ENCODE assay signal across 9 mouse cellular contexts in the genomic region with DNA sequence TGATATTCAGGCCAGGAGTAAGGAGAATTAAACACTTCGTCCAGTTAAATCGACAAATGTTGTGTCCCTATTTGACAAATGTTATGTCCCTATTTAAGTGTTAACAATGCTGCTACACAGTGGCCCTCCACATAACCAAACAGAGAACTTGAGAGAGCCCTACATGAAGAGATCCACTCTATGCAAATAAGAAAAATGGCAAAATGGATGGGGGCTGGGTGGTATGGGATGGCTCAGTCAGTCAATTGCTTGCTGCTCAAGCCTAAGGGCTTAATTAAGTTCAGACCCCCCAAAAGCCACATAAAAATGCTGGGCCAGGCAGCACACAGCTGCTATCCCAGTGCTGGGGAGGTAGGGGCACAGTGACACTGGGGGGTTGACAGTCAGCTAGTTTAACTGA. TPM values are rescaled to one million over a fixed set of nuclear protein-coding genes. Genes with fewer than 3 reads are reported as not detected.
DNase-seq lines count a peak whose midpoint lies in the region; ATAC-seq and TF ChIP-seq lines count a peak whose summit lies in the region.
"Had no signal": no experiment of that assay in that cellular context is flagged by ENCODE, and none has a peak within 500 bp of the region (broad histone marks: within the 10 kb centered on the region; RNA-seq: fewer than 3 reads in every experiment).

No protein-coding gene starts in this region.

- 54% methylated on average over 2 of the region's 2 CpGs for WGBS in forebrain, postnatal 0 days
- WGBS in intestine, embryonic 15.5 days: 68% methylated on average over 2 of the region's 2 CpGs
- 43% methylated on average over 2 of the region's 2 CpGs for WGBS in neural tube, embryonic 14.5 days

- no peaks in the 10 kb centered on the region for H3K4me1 ChIP-seq in forebrain, postnatal 0 days (ENCODE audit: insufficient read depth)
- H3K4me1 ChIP-seq in intestine, embryonic 15.5 days (replicated peaks): no peaks in the 10 kb centered on the region
- no peaks in the 10 kb centered on the region; the same call in 1 of the 2 replicates for H3K4me1 ChIP-seq in neural tube, embryonic 14.5 days (ENCODE audit: control insufficient read depth, insufficient read depth, low read length)

- ATAC-seq in forebrain, postnatal 0 days: 0 out of 2 replicates have a peak, but pooled peaks have one; percentile 25
- 0 out of 2 replicates have a peak, but pooled peaks have one; percentile 6 for ATAC-seq in intestine, embryonic 15.5 days
- peak; percentile 28; the same call in 1 of the 2 replicates for ATAC-seq in neural tube, embryonic 14.5 days (ENCODE audit: low read depth)

- no peak overlapping the region for H3K9ac ChIP-seq in forebrain, postnatal 0 days
- no peak overlapping the region for H3K9ac ChIP-seq in intestine, embryonic 15.5 days
- no peak overlapping the region for H3K9ac ChIP-seq in neural tube, embryonic 14.5 days (replicated peaks; ENCODE audit: low read depth, low read length)

- no peak for DNase-seq in layer of hippocampus, adult 2 months (ENCODE audit: low spot score in 2 of 2)
- no peak for DNase-seq in layer of hippocampus, postnatal 14 days (ENCODE audit: low spot score in 2 of 2)
- DNase-seq in forebrain, postnatal 0 days: no peak
- DNase-seq in adrenal gland, adult (ENCODE audit: inconsistent age in 2 of 2, low spot score in 1 of 2): no peak
- no peak for DNase-seq in layer of hippocampus, postnatal 10 days (ENCODE audit: low spot score in 2 of 2)

- no peak overlapping the region for H3K4me3 ChIP-seq in layer of hippocampus, adult 2 months
- no peak overlapping the region for H3K4me3 ChIP-seq in forebrain, postnatal 0 days (ENCODE audit: low read depth, low read length)
- no peak overlapping the region for H3K4me3 ChIP-seq in intestine, embryonic 15.5 days (replicated peaks)
- no peak overlapping the region for H3K4me3 ChIP-seq in neural tube, embryonic 14.5 days (ENCODE audit: low read depth, low read length)
- H3K4me3 ChIP-seq: myocyte had no signal

- H3K27ac ChIP-seq in layer of hippocampus, adult 2 months: peak overlapping the region; percentile 85
- peak overlapping the region; percentile 22 for H3K27ac ChIP-seq in forebrain, postnatal 0 days (ENCODE audit: low read depth, low read length)
- H3K27ac ChIP-seq in intestine, embryonic 15.5 days: peak overlapping the region; percentile 41; the same call in 1 of the 2 replicates
- peak overlapping the region; percentile 49; the same call in 1 of the 2 replicates for H3K27ac ChIP-seq in neural tube, embryonic 14.5 days (ENCODE audit: low read depth, low read length)

- H3K9me3 ChIP-seq in forebrain, postnatal 0 days (ENCODE audit: low read length): no peaks in the 10 kb centered on the region
- H3K9me3 ChIP-seq in intestine, embryonic 15.5 days: no peaks in the 10 kb centered on the region
- H3K9me3 ChIP-seq in neural tube, embryonic 14.5 days (ENCODE audit: control insufficient read depth, low read length): no peaks in the 10 kb centered on the region
- H3K9me3 ChIP-seq: G1E had no signal

- no peaks in the 10 kb centered on the region for H3K36me3 ChIP-seq in forebrain, postnatal 0 days (ENCODE audit: insufficient read depth)
- no peaks in the 10 kb centered on the region for H3K36me3 ChIP-seq in intestine, embryonic 15.5 days
- no peaks in the 10 kb centered on the region for H3K36me3 ChIP-seq in neural tube, embryonic 14.5 days (ENCODE audit: control insufficient read depth, insufficient read depth, low read length)
- H3K36me3 ChIP-seq: G1E had no signal

- no peak for TF ChIP-seq CTCF in layer of hippocampus, adult 2 months (conservative IDR thresholded peaks at IDR 0.05)
- no peak for TF ChIP-seq CTCF in forebrain, postnatal 0 days (IDR thresholded peaks at IDR 0.05; ENCODE audit: low read depth)

- H3K4me2 ChIP-seq in forebrain, postnatal 0 days (ENCODE audit: low read depth): no peak overlapping the region
- no peak overlapping the region for H3K4me2 ChIP-seq in intestine, embryonic 15.5 days (replicated peaks)
- H3K4me2 ChIP-seq in neural tube, embryonic 14.5 days (ENCODE audit: low read depth, low read length): no peak overlapping the region

- H3K27me3 ChIP-seq in forebrain, postnatal 0 days (ENCODE audit: insufficient read depth, low read length): no peaks in the 10 kb centered on the region
- no peaks in the 10 kb centered on the region for H3K27me3 ChIP-seq in intestine, embryonic 15.5 days (replicated peaks)
- H3K27me3 ChIP-seq in neural tube, embryonic 14.5 days (ENCODE audit: control insufficient read depth, insufficient read depth, low read length): no peaks in the 10 kb centered on the region

RNA-seq across cellular contexts. Expression of gene Dennd4a, which starts 36.3 kb away (rescaled TPM):
- 10 to 100 TPM; 39.9 to 41.5 TPM for total RNA-seq in layer of hippocampus, adult 2 months (2021)
- total RNA-seq in layer of hippocampus, postnatal 14 days (2021): 10 to 100 TPM; 48.7 to 52.2 TPM
- 10.5 and 18.5 TPM in 2 replicates for total RNA-seq in forebrain, postnatal 0 days (2014; rRNA removed)
- 2.8 and 5.2 TPM in 2 replicates for polyA plus RNA-seq in forebrain, postnatal 0 days (2015; fragmentation: Nextera tagmentation; extraction: Ambion mirVana)
- 4.4 and 6.3 TPM in 2 replicates for polyA plus RNA-seq in intestine, embryonic 15.5 days (2015; fragmentation: Nextera tagmentation; extraction: Ambion mirVana)
- 15.3 and 19.7 TPM in 2 replicates for polyA plus RNA-seq in neural tube, embryonic 14.5 days (2014; fragmentation: Nextera tagmentation; extraction: Ambion mirVana)
- 10 to 100 TPM; 44.1 to 45.8 TPM for total RNA-seq in layer of hippocampus, postnatal 10 days (2021)

RNA-seq across cellular contexts. Expression of gene Rab11a, which starts 37.3 kb away (rescaled TPM):
- 100 to 1,000 TPM; 218 to 232 TPM for total RNA-seq in layer of hippocampus, adult 2 months (2021)
- total RNA-seq in layer of hippocampus, postnatal 14 days (2021): 100 to 1,000 TPM; 318 to 321 TPM
- total RNA-seq in forebrain, postnatal 0 days (2014; rRNA removed): 212 and 236 TPM in 2 replicates
- polyA plus RNA-seq in forebrain, postnatal 0 days (2015; fragmentation: Nextera tagmentation; extraction: Ambion mirVana): 449 and 471 TPM in 2 replicates
- polyA plus RNA-seq in intestine, embryonic 15.5 days (2015; fragmentation: Nextera tagmentation; extraction: Ambion mirVana): 512 and 519 TPM in 2 replicates
- polyA plus RNA-seq in neural tube, embryonic 14.5 days (2014; fragmentation: Nextera tagmentation; extraction: Ambion mirVana): 441 and 457 TPM in 2 replicates
- 100 to 1,000 TPM; 357 to 372 TPM for total RNA-seq in layer of hippocampus, postnatal 10 days (2021)

Comparison
In these comparisons a context has a peak if more than half of its experiments do, and no peak if none do; other contexts are left out.
1. H3K27ac ChIP-seq: peak in every context shown above with its lines; median percentile 85 in layer of hippocampus, adult 2 months; 49 in neural tube, embryonic 14.5 days; 41 in intestine, embryonic 15.5 days; 22 in forebrain, postnatal 0 days.